Mouse (Mus musculus) G1E (cell line): ENCODE data around the gene Serpinh1.

Experiments
- CTCF ChIP-seq: IDR thresholded peaks from 2 replicates; pipeline ENCODE4 v1.5.1; 2012; ENCODE audit warnings: low read depth, low read length, inconsistent platforms, mixed read lengths
- GATA1 ChIP-seq: IDR thresholded peaks from 2 replicates; pipeline ENCODE4 v1.6.1; 2012; ENCODE audit warnings: borderline replicate concordance, low read length, inconsistent platforms, mixed read lengths
- POLR2AphosphoS5 ChIP-seq: IDR thresholded peaks from 2 replicates; pipeline ENCODE4 v1.6.1; 2012; ENCODE audit warnings: low read depth, low read length, inconsistent platforms; ENCODE audit not compliant: insufficient replicate concordance
- TAL1 ChIP-seq: conservative IDR thresholded peaks from 2 replicates; pipeline ENCODE4 v1.6.1; 2012; ENCODE audit warnings: low read depth, low read length, inconsistent platforms, mixed read lengths

DNA sequence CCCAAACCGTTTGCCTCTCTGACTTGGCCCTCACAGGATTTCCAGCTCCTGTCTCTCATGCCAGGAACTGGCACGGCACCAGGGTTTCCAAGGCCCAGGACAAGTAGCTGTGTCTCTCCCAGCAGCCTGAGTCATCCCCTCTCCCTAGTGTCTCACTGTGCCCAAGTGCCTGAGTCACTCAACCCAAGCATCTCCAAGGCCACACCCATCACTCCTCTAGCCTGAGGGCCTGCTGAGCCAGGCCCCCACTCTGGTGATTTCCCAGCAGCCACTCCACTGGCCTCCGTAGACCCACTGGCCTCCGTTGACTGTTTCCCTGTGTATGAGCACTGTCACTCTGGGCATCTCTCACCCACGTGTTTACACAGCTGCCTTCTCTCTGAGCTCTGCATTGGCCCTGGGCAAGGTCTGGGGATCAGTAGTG, 48.1 kb downstream of the Serpinh1 start:
- TF ChIP-seq CTCF = no peak
- no peak for TF ChIP-seq GATA1
- TF ChIP-seq TAL1 = no peak
- TF ChIP-seq POLR2AphosphoS5 = no peak
